Mouse (Mus musculus): ENCODE results near the gene Rundc3a.

DNA sequence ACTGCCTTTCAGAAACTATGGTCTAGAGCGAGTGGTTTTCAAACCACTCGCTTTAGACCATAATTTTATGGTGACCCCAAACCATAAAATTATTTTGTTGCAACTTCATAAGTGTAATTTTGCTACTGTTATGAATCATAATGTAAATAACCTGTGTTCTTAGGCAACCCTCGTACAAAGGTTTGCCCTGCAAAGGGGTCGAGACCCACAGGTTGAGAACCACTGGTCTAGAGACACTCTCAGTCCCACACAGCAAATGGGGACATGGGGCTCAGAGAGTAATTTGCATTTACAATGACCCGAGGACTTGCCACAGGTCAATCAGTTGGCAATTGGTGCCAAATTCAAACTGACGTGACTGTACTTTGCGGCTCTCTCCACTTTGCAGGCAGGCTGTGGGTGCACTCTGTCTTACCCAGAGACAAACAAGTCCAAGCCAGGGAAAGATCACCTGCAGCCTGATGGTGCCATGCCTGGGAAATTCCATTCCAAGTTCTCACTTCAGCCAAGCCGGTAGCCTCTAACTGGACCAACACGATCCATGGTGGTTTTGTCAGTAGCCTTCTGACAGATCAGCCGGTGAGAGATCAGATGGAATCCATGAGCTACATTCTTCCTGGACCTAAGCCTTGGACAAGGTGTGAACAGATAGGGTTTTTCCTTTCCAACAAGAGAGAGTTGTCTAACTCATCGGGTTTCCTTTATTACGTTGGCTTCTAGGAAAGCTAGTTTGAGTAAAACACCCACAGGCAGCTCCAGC lies 21.1 kb upstream of the Rundc3a start:
- TF ChIP-seq POLR2A (IDR thresholded peaks at IDR 0.05; ENCODE audit: low read depth, low read length): no peak
- no peak for TF ChIP-seq CTCF (conservative IDR thresholded peaks at IDR 0.05; ENCODE audit: insufficient read depth, insufficient read length, low read depth, low read length)
